Mouse (Mus musculus) heart, adult 8-10 months (tissue): ENCODE data around the gene Gm42742. TPM values are rescaled to one million over a fixed set of nuclear protein-coding genes. Genes with fewer than 3 reads are reported as not detected.

Experiments used
- DNase-seq: peaks from one replicate; pipeline ENCODE4 v3.0.0; 2022; ENCODE audit warnings: low spot score
- total RNA-seq, 4 experiments: library from RNA; stranded (reverse); gene quantifications; 2 replicates each; pipeline ENCODE4 v1.2.4; 2022

The Gm42742 gene
- total RNA-seq, 4 experiments from 2014 or later: 28.1 to 33.3 (median 31.4) TPM

DNA sequence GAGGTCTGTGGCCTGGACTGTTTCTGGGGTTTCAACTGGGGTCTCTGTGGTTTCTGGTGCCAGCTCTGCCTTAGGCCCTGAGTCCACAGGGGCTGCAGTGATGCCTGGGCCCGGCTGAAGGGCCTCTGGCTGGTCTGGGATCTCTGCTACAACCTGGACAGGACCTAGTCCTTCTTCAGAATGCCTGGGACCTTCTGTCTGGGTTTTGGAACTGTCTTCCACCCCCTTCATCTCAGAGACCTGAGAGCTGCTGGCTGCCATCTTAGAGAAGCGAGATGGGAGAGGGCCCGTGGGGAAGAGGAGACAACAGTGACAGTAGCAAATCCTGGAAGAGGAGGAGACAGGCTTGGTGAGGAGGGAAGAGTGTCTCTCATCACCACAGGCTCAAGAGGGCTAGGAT, 866 bp downstream of the Gm42742 start:
- no peak for DNase-seq

DNA sequence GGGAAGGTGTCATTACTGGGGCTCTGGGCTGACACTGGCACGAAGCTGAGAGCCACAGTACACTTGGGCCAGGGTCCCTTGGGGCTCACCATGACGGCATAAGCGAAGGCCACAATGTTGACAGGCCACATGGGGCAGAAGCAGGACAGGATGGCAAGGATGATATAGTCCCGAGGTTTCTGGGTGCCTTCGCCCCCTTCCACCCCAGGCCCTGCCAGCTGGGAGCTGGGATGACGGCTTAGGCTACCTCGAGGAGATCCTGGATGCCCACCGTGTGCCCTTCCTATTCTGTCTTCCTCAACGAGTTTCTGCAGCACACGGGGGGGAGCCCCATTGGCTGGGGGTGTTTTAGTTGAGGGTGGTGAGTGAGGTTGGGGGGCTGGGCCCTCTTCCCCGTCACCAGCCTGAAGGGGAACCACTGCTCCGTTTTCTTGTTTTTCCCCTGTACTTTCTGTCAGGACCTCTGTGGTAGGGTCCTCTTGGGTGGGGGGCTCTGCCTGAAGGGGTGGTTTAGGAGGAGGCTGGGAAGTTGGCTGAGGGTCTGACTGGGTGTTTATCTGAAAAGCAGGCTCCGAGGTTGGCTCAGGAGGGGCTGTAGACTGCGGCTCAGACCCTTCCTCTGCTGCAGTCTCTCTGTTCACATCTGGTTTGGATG, 1.5 kb downstream of the Gm42742 start:
- DNase-seq: no peak

GRCm38 (mm10) chr7:127018416-127019305, 2.2 kb downstream of the Gm42742 start:
- DNase-seq: no peak

DNA sequence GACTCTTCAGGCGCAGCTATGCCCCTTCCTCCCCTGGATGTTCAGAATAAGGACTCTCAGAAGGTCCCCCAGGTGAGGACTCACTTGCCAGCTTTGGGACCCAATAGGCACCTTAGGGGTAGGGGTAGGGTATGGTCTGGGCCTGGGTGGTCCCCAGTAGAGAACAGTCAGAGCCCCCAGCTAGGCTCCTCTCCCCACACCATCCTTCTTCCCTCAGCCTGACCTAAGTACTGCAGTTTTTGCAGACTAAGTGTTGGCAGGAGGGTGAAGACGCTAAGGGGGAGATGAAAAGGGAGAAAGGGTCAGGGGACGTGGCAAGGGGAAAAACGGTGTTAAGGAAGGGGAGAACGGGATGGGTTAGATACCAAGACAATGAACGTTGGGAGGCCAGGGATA, 2.9 kb downstream of the Gm42742 start:
- DNase-seq: no peak

DNA sequence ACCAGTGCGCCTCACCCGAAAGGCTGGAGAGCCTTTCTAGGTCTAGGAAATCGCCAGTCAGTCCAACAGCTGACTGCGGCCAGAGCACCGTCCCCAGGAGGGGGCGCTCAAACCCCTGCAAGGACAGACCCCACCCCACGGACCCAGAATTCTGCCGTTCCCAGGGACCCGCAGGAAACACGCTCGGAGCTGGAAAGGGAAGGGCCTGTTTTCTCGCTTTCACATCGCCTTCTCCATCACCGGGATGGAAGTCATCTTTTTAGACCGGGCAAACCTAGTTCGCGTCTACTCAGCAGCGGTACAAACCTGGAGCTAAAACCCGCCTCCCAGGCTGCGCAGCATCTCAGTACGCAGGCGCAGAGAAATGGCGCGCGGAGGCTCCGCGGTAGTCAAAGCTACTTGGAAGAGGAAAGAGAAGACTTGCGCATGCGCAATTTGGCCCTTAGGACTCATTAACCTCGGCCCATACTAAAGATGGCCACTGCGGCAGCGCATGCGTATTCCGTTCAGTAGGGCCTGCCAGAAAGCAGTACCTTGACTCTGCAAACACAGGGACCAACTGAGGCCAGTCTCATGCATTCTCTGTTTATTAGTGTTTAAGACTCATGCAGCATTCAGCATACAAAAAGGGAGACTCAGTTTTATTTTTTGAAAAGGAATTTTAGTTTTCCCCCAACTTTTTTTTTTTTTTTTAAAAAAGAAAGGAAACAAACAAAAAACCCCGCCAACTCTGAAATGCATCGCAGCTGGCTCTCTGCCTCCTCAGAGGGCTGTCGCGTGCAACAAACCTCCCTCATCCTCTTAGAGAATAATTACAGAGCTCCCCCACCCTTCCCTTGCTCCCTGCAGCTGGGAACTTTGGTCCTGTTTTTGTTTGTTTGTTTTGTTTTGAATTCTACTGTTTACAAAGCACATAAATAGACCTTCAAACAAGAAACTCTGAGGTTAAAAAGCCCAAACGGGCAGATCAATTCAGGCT, 3.6 kb downstream of the Gm42742 start, which contains the start of gene Pagr1a:
Pagr1a (minus strand) TSS at position 382 of the 979 bp plus-strand sequence.
- DNase-seq: peak; percentile 97

DNA sequence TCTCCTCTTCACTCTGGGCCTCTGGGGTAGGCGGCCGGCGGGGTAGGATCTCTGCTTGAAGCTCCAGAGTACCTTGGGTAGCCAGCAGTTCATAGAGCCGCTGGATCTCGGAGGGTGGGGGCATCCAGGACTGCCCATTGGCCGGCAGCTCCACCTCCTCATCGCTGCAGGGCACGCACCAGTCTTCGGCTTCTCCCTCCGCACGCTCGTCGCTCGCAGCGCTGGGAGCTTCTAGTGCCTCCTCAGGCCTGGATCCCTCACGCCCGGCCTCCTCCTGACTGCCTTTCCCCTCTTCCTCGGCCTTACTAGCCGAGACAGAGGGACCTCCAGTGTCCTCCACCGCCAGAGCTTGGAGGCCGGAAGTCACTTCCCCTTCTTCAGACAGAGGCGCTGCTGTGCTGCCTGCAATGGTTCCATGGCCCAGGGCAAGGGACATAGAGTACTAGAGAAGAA, 4.4 kb downstream of the Gm42742 start:
- DNase-seq: no peak

DNA sequence TGATC, 4.6 kb downstream of the Gm42742 start, which contains the start of gene Pagr1b:
Pagr1b (minus strand) TSS at position 4 of the 5 bp plus-strand sequence.
- DNase-seq: no peak

GRCm38 (mm10) chr7:127016081-127016480, 4.8 kb downstream of the Gm42742 start:
- DNase-seq: no peak

DNA sequence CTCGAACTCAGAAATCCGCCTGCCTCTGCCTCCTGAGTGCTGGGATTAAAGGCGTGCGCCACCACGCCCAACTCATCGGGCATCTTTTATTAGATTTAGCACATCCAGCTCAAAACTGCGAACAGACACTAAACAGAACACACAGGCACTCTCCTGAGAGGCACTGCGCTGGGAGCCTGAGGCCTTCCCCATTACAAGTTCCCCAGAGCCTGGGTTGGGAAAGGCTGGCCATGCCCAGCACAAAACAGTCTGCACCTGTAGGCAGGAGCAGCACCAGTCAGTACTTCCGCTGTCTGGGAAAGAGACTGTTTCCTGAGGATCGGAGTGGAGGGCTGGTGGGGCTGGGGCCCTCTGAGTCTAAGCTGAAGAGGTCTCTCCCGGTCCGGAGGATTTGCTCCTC, 5.9 kb downstream of the Gm42742 start:
- DNase-seq: no peak

- peak; percentile 87 for DNase-seq
Measured at GRCm38 (mm10) chr7:127014320-127014719, 6.6 kb downstream of the Gm42742 start, which contains the start of gene Mvp. Gene Mvp (minus strand): TSS chr7:127014621.

- no peak for DNase-seq
Measured at GRCm38 (mm10) chr7:127013385-127013784, 7.5 kb downstream of the Gm42742 start.

GRCm38 (mm10) chr7:127012845-127013244, 8.1 kb downstream of the Gm42742 start:
- no peak for DNase-seq

- DNase-seq: no peak
Measured at GRCm38 (mm10) chr7:127012374-127012773, 8.5 kb downstream of the Gm42742 start.

DNA sequence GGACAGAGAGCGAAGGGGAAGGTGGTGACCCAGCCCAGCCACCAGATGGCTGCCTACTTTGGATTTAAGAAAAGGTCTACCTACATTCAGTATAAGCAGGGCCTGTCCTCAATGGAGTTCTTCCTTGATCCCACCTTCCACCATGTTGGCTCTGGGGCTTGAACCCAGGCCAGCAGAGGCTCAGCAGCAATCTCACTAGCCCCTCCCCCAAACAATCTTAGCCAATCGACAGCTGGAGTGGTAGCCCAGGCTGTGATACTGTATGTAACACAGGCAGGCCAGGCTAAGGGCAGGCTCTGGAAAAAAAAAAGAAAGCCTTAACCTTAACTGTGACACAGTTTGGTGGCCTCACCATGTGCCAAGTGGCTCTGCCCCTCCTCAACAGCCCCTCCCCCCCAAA, 9.2 kb downstream of the Gm42742 start:
- no peak for DNase-seq

DNA sequence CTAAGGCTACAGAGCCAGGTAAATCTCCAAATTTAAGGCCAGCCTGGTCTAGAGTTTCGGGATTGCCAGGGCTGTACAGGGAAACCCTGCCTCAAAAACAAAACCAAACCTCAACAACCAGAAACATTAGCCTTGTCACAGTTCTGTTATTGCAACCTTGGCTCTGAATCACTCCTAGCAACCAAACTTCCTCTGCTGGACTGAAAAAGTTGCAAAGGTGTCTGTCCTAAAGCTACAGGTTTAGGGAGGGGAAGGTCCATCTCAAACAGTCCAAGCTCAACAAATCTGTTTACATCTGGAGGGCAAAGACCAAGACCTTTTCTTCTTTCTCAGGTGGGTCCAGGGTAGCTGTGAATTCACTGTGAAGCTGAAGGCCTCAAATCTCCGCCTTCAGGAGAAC, 9.8 kb downstream of the Gm42742 start:
- DNase-seq: no peak

- no peak for DNase-seq
Measured at GRCm38 (mm10) chr7:127009307-127010085, 11.4 kb downstream of the Gm42742 start.

- peak; percentile 87 for DNase-seq
Measured at GRCm38 (mm10) chr7:127008239-127009019, 12.5 kb downstream of the Gm42742 start.

GRCm38 (mm10) chr7:127007313-127008024, 13.4 kb downstream of the Gm42742 start:
- no peak for DNase-seq

GRCm38 (mm10) chr7:127004122-127004875, 16.6 kb downstream of the Gm42742 start:
- no peak for DNase-seq
